Mouse (Mus musculus): ENCODE measurements around the gene Trim17. TPM values are rescaled to one million over a fixed set of nuclear protein-coding genes. Genes with fewer than 3 reads are reported as not detected.

Gene Trim17
- polyA plus RNA-seq, 1 experiment from 2014 or later = 0.25 TPM

Small RNA genes within 50 kb of the gene (microRNA-seq; reads per million reads assigned to microRNA genes)
- not detected for gene Gm44313

Other genes starting within 250 kb of the Trim17 start
- gene Olfr318, start 230.7 kb upstream of the Trim17 start, polyA plus RNA-seq (2016; fragmentation: Nextera tagmentation; extraction: Ambion mirVana) = not detected in 2 replicates
- gene Olfr317, start 215.5 kb upstream of the Trim17 start, polyA plus RNA-seq (2016; fragmentation: Nextera tagmentation; extraction: Ambion mirVana) = not detected in 2 replicates
- gene Olfr316, start 202.0 kb upstream of the Trim17 start, polyA plus RNA-seq (2016; fragmentation: Nextera tagmentation; extraction: Ambion mirVana) = not detected in 2 replicates
- gene Olfr315, start 181.5 kb upstream of the Trim17 start, polyA plus RNA-seq (2016; fragmentation: Nextera tagmentation; extraction: Ambion mirVana) = not detected in 2 replicates
- gene Olfr314, start 171.7 kb upstream of the Trim17 start, polyA plus RNA-seq (2016; fragmentation: Nextera tagmentation; extraction: Ambion mirVana) = not detected in 2 replicates
- gene Fam183b, start 152.7 kb upstream of the Trim17 start, polyA plus RNA-seq (2016; fragmentation: Nextera tagmentation; extraction: Ambion mirVana) = 3.8 and 6.1 TPM in 2 replicates
- not detected in 2 replicates for gene Olfr313, start 139.7 kb upstream of the Trim17 start, polyA plus RNA-seq (2016; fragmentation: Nextera tagmentation; extraction: Ambion mirVana)
- gene Olfr312, start 125.4 kb upstream of the Trim17 start, polyA plus RNA-seq (2016; fragmentation: Nextera tagmentation; extraction: Ambion mirVana) = not detected in 2 replicates
- not detected in 2 replicates for gene Olfr311, start 115.4 kb upstream of the Trim17 start, polyA plus RNA-seq (2016; fragmentation: Nextera tagmentation; extraction: Ambion mirVana)
- gene Gm12258, start 107.5 kb upstream of the Trim17 start, polyA plus RNA-seq (2016; fragmentation: Nextera tagmentation; extraction: Ambion mirVana) = 9.1 and 11.5 TPM in 2 replicates
- gene 2810021J22Rik, start 87.5 kb upstream of the Trim17 start, polyA plus RNA-seq (2016; fragmentation: Nextera tagmentation; extraction: Ambion mirVana) = 11.2 and 12.5 TPM in 2 replicates
- gene Zfp39, start 50.5 kb upstream of the Trim17 start, polyA plus RNA-seq (2016; fragmentation: Nextera tagmentation; extraction: Ambion mirVana) = 4.6 and 5.2 TPM in 2 replicates
- not detected in 2 replicates for gene Btnl10, start 36.8 kb upstream of the Trim17 start, polyA plus RNA-seq (2016; fragmentation: Nextera tagmentation; extraction: Ambion mirVana)
- 274 and 296 TPM in 2 replicates for gene Rnf187, start 15.8 kb upstream of the Trim17 start, polyA plus RNA-seq (2016; fragmentation: Nextera tagmentation; extraction: Ambion mirVana)
- 34.1 and 69.6 TPM in 2 replicates for gene Hist3h2ba, start 5.8 kb upstream of the Trim17 start, polyA plus RNA-seq (2016; fragmentation: Nextera tagmentation; extraction: Ambion mirVana)
- gene Hist3h2a, start within 50 bp of the Trim17 start, polyA plus RNA-seq (2016; fragmentation: Nextera tagmentation; extraction: Ambion mirVana) = 20.4 and 31.6 TPM in 2 replicates
- gene Trim11, start 23.4 kb downstream of the Trim17 start, polyA plus RNA-seq (2016; fragmentation: Nextera tagmentation; extraction: Ambion mirVana) = 17.7 and 19.3 TPM in 2 replicates
- gene Obscn, start 181.7 kb downstream of the Trim17 start, polyA plus RNA-seq (2016; fragmentation: Nextera tagmentation; extraction: Ambion mirVana) = 0.01 TPM in 2 replicates
- gene Iba57, start 209.1 kb downstream of the Trim17 start, polyA plus RNA-seq (2016; fragmentation: Nextera tagmentation; extraction: Ambion mirVana) = 5.2 and 5.4 TPM in 2 replicates
- gene Gjc2, start 228.5 kb downstream of the Trim17 start, polyA plus RNA-seq (2016; fragmentation: Nextera tagmentation; extraction: Ambion mirVana) = not detected in 2 replicates
- 98.5 and 115 TPM in 2 replicates for gene Guk1, start 237.5 kb downstream of the Trim17 start, polyA plus RNA-seq (2016; fragmentation: Nextera tagmentation; extraction: Ambion mirVana)
- gene Mrpl55, start 247.8 kb downstream of the Trim17 start, polyA plus RNA-seq (2016; fragmentation: Nextera tagmentation; extraction: Ambion mirVana) = 116 and 131 TPM in 2 replicates

Data from midbrain, embryonic 10.5 days (tissue).